Comparison of ENCODE assay signal across 25 mouse cellular contexts in genomic region chr10:67505248-67505647, GRCm38 (mm10). TPM values are rescaled to one million over a fixed set of nuclear protein-coding genes. Genes with fewer than 3 reads are reported as not detected.
"Had no signal": no experiment of that assay in that cellular context is flagged by ENCODE, and none has a peak within 500 bp of the region (broad histone marks: within the 10 kb centered on the region; RNA-seq: fewer than 3 reads in every experiment).

No protein-coding gene starts in this region.

- H3K9me3 ChIP-seq: heart, embryonic 13.5 days; heart, embryonic 15.5 days; hindbrain, embryonic 13.5 days; hindbrain, embryonic 15.5 days; limb, embryonic 13.5 days; limb, embryonic 15.5 days; liver, embryonic 12.5 days had no signal

- DNase-seq: gastrocnemius, postnatal 14 days; gastrocnemius, postnatal 36 days; heart, postnatal 14 days; heart, postnatal 36 days; kidney, adult 11 months; kidney, adult 2 months; kidney, adult 9 months; kidney, postnatal 10 days; kidney, postnatal 25 days; kidney, postnatal 4 days; layer of hippocampus, adult 9-11 months; layer of hippocampus, postnatal 36 days; left cerebral cortex, postnatal 4 days had no signal

- H3K36me3 ChIP-seq: heart, embryonic 13.5 days; heart, embryonic 15.5 days; hindbrain, embryonic 13.5 days; hindbrain, embryonic 15.5 days; limb, embryonic 13.5 days; limb, embryonic 15.5 days; liver, embryonic 12.5 days had no signal

- H3K4me3 ChIP-seq: heart, embryonic 13.5 days; heart, embryonic 15.5 days; hindbrain, embryonic 13.5 days; hindbrain, embryonic 15.5 days; layer of hippocampus, adult 2 months; limb, embryonic 13.5 days; limb, embryonic 15.5 days; liver, embryonic 12.5 days had no signal

- H3K4me1 ChIP-seq: heart, embryonic 15.5 days; hindbrain, embryonic 13.5 days; hindbrain, embryonic 15.5 days; liver, embryonic 12.5 days had no signal

- H3K9ac ChIP-seq: heart, embryonic 13.5 days; heart, embryonic 15.5 days; hindbrain, embryonic 13.5 days; hindbrain, embryonic 15.5 days; limb, embryonic 13.5 days; limb, embryonic 15.5 days; liver, embryonic 12.5 days; liver, embryonic 14.5 days had no signal

- H3K27ac ChIP-seq: heart, embryonic 13.5 days; heart, embryonic 15.5 days; hindbrain, embryonic 13.5 days; hindbrain, embryonic 15.5 days; hindbrain, postnatal 0 days; layer of hippocampus, adult 2 months; limb, embryonic 13.5 days; limb, embryonic 15.5 days; liver, embryonic 12.5 days; liver, embryonic 14.5 days had no signal

- H3K27me3 ChIP-seq: heart, embryonic 13.5 days; heart, embryonic 15.5 days; hindbrain, embryonic 15.5 days; limb, embryonic 13.5 days; limb, embryonic 15.5 days; liver, embryonic 12.5 days had no signal

- H3K4me2 ChIP-seq: heart, embryonic 11.5 days; heart, embryonic 13.5 days; heart, embryonic 15.5 days; hindbrain, embryonic 13.5 days; hindbrain, embryonic 15.5 days; limb, embryonic 13.5 days; limb, embryonic 15.5 days; liver, embryonic 12.5 days had no signal

RNA-seq across cellular contexts. Expression of gene Egr2, which starts 30.0 kb away (rescaled TPM):
- polyA plus RNA-seq: intestine, embryonic 14.5 days had no signal
